Mouse (Mus musculus): ENCODE data around the gene Zfp784.

GRCm38 (mm10) chr7:5021197-5021596 lies 17.0 kb downstream of the Zfp784 start:
- no peak for TF ChIP-seq POLR2A (IDR thresholded peaks at IDR 0.05; ENCODE audit: low read depth, low read length)
- no peak for TF ChIP-seq CTCF (conservative IDR thresholded peaks at IDR 0.05; ENCODE audit: insufficient read depth, insufficient read length, low read depth, low read length)
